Mouse (Mus musculus) heart, adult 2 months (tissue): ENCODE measurements around the gene Stx11. TPM values are rescaled to one million over a fixed set of nuclear protein-coding genes. Genes with fewer than 3 reads are reported as not detected.

Source experiments
- DNase-seq, 2 experiments: peaks; one replicate each; pipeline ENCODE4 v3.0.0; 2021
- H3K27ac ChIP-seq: fragments of 200-600 bp; 2 replicates; pipeline ENCODE4 v1.8.1; 2022
- H3K27me3 ChIP-seq: fragments of 200-500 bp; 2 replicates; pipeline ENCODE4 v1.6.1; 2012; ENCODE audit warnings: mild to moderate bottlenecking, low read length, inconsistent platforms, mixed read lengths; ENCODE audit not compliant: control insufficient read depth, insufficient read depth
- H3K36me3 ChIP-seq: fragments of 200-500 bp; 2 replicates; pipeline ENCODE4 v1.6.1; 2012; ENCODE audit warnings: low read length, inconsistent platforms; ENCODE audit not compliant: control insufficient read depth, insufficient read depth
- H3K4me1 ChIP-seq: fragments of 200-500 bp; 2 replicates; pipeline ENCODE4 v1.6.1; 2011; ENCODE audit warnings: low read length; ENCODE audit not compliant: control insufficient read depth, insufficient read depth
- H3K4me3 ChIP-seq: fragments of 200-600 bp; 2 replicates; pipeline ENCODE4 v1.8.1; 2022
- H3K79me2 ChIP-seq: fragments of 200-500 bp; replicated peaks from 2 replicates; pipeline ENCODE4 v1.6.1; 2012; ENCODE audit warnings: mild to moderate bottlenecking, inconsistent platforms, low read length, moderate library complexity, mixed read lengths; ENCODE audit not compliant: control insufficient read depth, insufficient read depth
- H3K9ac ChIP-seq: fragments of 200-500 bp; 2 replicates; pipeline ENCODE4 v1.6.1; 2012; ENCODE audit warnings: low read depth, mild to moderate bottlenecking, control low read depth, inconsistent platforms, low read length, mixed read lengths
- CTCF ChIP-seq: fragments of 200-600 bp; IDR thresholded peaks from 2 replicates; pipeline ENCODE4 v1.8.1; 2022; ENCODE audit warnings: antibody characterized with exemption, mild to moderate bottlenecking, moderate library complexity
- EP300 ChIP-seq: fragments of 200-500 bp; IDR thresholded peaks from 2 replicates; pipeline ENCODE4 v1.6.1; 2011; ENCODE audit warnings: low read depth, low read length, control low read depth; ENCODE audit not compliant: insufficient read depth
- POLR2A ChIP-seq: fragments of 200-500 bp; IDR thresholded peaks from 2 replicates; pipeline ENCODE4 v1.6.1; 2011; ENCODE audit warnings: mild to moderate bottlenecking, low read depth, low read length, control low read depth; ENCODE audit not compliant: insufficient read depth
- whole genome bisulfite sequencing: fragments of 180-500 bp; shearing (Covaris S2); methylation state at CpG from one replicate; pipeline ENCODE4 v1.1.7; 2018; 5-methylcytosine and 5-hydroxymethylcytosine counted together
- intact Hi-C: fragments of 180-260 bp; cut with DNase I; formaldehyde crosslinking; loops from one replicate; pipeline ENCODE4 v1.15.1; 2025
- polyA plus RNA-seq: library from polyadenylated mRNA; depleted of rRNA; stranded (reverse); fragments of >200 nt; gene quantifications from 2 replicates; pipeline ENCODE4 v1.2.3, GENCODE M21; 2012
- total RNA-seq, 2 experiments: library from RNA; stranded (reverse); gene quantifications; 2 replicates each; pipeline ENCODE4 v1.2.3; 2021

The Stx11 gene
- total and polyA plus RNA-seq, 3 experiments, result 2.2 to 4.0 (median 2.7) TPM

DNA sequence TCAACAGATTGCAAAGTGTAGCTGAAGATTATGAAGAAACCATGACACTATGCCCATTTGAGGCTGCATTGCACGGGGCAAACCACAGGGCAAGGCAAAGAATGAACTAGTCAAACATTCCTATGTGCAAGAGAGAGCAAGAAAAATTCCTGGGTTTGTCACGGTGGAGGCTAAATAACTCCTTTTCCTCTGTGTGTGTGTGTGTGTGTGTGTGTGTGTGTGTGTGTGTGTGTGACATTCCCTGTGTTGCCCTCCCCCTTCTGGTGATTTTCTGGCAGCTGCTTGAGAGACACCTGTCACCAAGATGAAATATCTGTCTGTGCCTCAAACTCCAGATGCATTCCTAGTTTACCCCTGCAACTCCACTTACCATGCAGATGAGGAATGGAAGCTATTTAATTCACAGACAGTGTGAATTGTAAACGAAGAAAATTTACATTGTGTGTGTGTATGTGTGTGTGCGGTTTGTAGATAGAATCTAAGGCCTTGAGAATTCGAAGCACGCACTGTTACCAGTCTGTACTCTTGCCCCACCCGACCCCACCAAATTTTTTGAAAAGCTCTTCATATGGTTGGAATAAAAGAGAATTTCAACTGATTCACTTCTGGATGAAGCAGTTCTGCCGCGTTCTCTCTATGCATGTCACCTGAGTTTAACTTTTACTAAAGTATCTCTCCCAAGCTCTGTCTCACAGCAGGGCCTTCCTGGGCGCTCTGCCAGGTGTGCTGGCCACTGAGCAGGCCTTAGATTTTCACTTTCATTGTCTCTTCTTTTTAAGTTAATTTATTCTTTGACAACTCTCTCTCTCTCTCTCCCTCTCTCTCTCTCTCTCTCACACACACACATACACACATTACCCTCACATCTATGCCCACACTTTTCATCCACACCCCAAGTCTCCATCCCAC lies 32.4 kb downstream of the Stx11 start:
- WGBS, result 64% methylated on average over 10 of the region's 10 CpGs
- no peak for TF ChIP-seq EP300
- TF ChIP-seq POLR2A, result no peak
- TF ChIP-seq CTCF, result no peak
- DNase-seq, result no peak
- H3K4me1 ChIP-seq, result no peaks in the 10 kb centered on the region
- intact Hi-C loops, result no loop called here
- H3K27me3 ChIP-seq, result no peaks in the 10 kb centered on the region
- no peak overlapping the region for H3K9ac ChIP-seq
- no peaks in the 10 kb centered on the region for H3K79me2 ChIP-seq
- no peaks in the 10 kb centered on the region for H3K36me3 ChIP-seq
- no peak overlapping the region for H3K27ac ChIP-seq
- H3K4me3 ChIP-seq, result no peak overlapping the region

DNA sequence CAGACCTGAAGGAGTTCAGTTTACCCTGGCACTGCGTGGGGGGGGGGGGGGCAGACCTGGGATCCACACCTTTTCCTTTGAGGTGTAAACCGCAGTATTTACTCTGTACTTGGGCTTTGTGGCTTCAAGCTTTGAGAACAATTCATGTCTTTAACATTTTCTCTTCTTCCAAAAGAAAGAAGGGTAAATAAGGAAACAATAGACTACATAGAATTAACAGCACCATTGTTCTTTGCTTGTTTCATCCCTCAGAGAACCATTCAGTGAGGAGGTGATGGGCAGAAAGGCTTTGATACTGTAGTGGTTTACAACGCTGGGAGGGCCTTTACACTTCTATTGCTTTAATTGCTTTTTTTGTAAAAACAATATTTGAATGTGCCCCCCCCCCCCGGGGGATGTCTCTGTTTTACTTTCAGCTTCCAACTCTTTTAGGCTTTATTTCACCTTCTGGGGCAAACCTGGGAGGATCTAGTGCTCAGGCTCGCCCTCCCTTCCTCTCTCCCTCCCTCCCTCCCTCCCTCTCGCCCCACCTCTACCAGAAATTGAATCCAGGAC lies 33.7 kb downstream of the Stx11 start:
- no peaks in the 10 kb centered on the region for H3K27me3 ChIP-seq
- no peaks in the 10 kb centered on the region for H3K4me1 ChIP-seq
- no peaks in the 10 kb centered on the region for H3K79me2 ChIP-seq
- no peak overlapping the region for H3K4me3 ChIP-seq
- H3K27ac ChIP-seq, result no peak overlapping the region
- 66% methylated on average over 6 of the region's 6 CpGs for WGBS
- no peaks in the 10 kb centered on the region for H3K36me3 ChIP-seq
- intact Hi-C loops, result no loop called here
- no peak for DNase-seq
- TF ChIP-seq POLR2A (no peak), EP300 (no peak), CTCF (no peak)
- no peak overlapping the region for H3K9ac ChIP-seq

GRCm38 (mm10) chr10:12929857-12930174 lies 34.3 kb downstream of the Stx11 start:
- WGBS, result 62% methylated on average over 6 of the region's 6 CpGs
- TF ChIP-seq CTCF (0 out of 2 replicates have a peak, but pooled peaks have one; percentile 13), POLR2A (no peak)

DNA sequence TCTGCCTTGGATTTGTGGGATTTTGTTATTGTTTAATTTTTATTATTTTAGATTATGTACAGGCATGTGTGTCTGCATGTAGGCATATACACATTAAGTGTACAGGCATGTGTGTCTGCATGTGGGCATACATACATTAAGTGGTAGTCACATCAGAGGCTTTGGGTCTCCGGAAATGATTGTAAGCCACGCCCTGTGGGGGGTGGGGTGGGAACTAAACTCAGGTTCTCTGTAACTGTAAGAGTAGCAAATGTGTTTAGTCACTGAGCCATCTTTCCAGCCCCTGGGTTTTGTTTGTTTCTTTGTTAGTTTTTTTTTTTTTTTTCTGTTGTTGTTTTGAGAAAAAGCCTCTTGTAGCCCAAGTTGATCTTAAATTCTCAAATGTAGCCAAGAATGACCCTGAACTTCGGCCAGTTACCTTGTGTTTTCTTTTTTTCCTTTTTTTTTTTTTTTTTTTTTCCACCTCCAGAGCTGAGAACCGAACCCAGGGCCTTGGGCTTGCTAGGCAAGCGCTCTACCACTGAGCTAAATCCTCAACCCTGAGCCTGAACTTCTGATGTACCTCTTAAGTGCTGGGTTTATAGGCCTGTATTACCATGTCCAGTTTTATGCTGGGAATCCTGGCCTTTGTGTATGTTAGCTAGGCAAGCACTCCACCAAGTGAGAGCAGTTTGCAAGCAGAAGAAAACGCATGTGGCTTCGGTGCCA lies 34.8 kb downstream of the Stx11 start:
- TF ChIP-seq POLR2A (no peak), EP300 (no peak), CTCF (no peak)
- H3K36me3 ChIP-seq, result no peaks in the 10 kb centered on the region
- no peak overlapping the region for H3K9ac ChIP-seq
- no peaks in the 10 kb centered on the region for H3K4me1 ChIP-seq
- H3K79me2 ChIP-seq, result no peaks in the 10 kb centered on the region
- no peak overlapping the region for H3K4me3 ChIP-seq
- no peak for DNase-seq
- intact Hi-C loops, result no loop called here
- WGBS, result 80% methylated on average over 7 of the region's 7 CpGs
- no peak overlapping the region for H3K27ac ChIP-seq
- no peaks in the 10 kb centered on the region for H3K27me3 ChIP-seq

More at GRCm38 (mm10) chr10:12929857-12930174, 34.3 kb downstream of the Stx11 start:
- intact Hi-C loops, result no loop called here
- Histone ChIP-seq H3K79me2 (no peaks in the 10 kb centered on the region), H3K27me3 (no peaks in the 10 kb centered on the region), H3K36me3 (no peaks in the 10 kb centered on the region), H3K4me3 (no peak overlapping the region), H3K4me1 (no peaks in the 10 kb centered on the region), H3K27ac (no peak overlapping the region), H3K9ac (no peak overlapping the region)
- no peak for DNase-seq

DNA sequence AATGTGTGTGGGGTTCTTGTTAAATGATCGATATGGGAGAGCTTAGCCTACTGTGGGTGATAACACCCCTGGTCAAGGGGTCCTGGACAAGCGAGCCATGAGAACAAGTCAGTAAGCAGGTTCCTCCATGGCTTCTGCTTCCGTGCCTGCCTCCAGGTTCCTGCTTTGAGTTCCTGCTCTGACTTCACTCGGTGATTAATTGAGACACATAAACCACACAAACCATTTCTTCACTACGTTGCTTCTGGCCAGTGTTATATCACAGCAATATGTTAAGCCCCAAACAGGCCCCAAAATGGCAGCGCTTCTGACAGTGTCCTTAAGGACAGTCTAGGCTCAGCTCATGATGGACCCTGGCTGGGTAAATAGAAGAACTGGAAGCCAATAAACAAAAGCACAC lies 35.9 kb downstream of the Stx11 start:
- H3K79me2 ChIP-seq, result no peaks in the 10 kb centered on the region
- no peak for DNase-seq
- intact Hi-C loops, result no loop called here
- no peaks in the 10 kb centered on the region for H3K27me3 ChIP-seq
- no peak overlapping the region for H3K27ac ChIP-seq
- no peaks in the 10 kb centered on the region for H3K4me1 ChIP-seq
- no peak overlapping the region for H3K9ac ChIP-seq
- TF ChIP-seq EP300, result no peak
- no peak for TF ChIP-seq POLR2A
- no peak for TF ChIP-seq CTCF
- H3K36me3 ChIP-seq, result no peaks in the 10 kb centered on the region
- no peak overlapping the region for H3K4me3 ChIP-seq
- WGBS, result 83% methylated on average over 6 of the region's 6 CpGs
